Mouse (Mus musculus) CD8-positive naive resting alpha-beta T cell, adult 57 days (primary cell): ENCODE measurements around the gene Git1. TPM values are rescaled to one million over a fixed set of nuclear protein-coding genes. Genes with fewer than 3 reads are reported as not detected.

Experiments used
- total RNA-seq: library from RNA; stranded (reverse); gene quantifications from one replicate; pipeline ENCODE4 v1.2.4, GENCODE M21; 2023

Git1 gene
- 43.5 TPM for total RNA-seq

DNA sequence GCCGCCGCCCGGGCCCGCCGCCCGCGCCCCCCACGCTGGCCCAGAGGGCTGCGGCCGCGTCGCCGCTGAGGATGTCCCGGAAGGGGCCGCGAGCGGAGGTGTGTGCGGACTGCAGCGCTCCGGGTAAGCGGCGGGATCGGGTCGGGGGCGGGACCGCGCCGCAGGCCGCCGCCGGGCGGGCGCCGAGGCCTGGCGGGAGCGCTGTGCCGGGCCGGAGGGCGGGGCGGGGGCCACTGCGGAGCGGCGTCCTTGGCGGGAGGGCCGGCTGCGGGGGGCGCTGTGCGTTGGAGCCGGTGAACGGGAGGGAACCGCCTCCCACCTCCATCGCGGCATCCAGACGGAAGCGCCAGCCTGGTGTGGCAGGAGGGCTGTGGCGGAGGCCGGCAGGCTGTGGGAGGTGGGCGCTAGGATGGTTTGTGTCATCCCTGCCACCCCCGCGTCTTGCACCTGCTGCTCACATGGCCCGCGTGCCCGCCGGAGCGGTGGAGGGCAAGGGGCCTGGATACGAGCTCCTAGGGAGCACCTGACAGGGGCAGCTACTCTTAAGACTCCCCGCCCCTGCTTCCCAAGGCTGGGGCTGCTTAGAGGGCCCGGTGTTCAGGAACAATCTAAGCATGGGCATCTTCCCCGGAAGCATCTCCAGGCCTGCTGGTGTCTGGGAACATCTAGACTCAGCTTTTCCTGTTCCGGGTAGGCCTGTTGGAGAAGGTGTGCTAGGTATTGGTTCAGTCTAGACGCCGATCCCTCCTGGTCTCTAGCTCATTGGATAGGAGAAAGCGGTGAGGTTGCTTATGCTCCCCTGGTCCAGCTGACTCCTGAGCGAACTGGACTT, at the start of gene Git1:
Git1 (plus strand) TSS at position 51 of the 832 bp plus-strand sequence.

GRCm38 (mm10) chr11:77462283-77463100, 30.9 kb upstream of the Git1 start, which contains the start of gene Coro6:
Gene Coro6, plus strand, starts transcription at chr11:77462411.

DNA sequence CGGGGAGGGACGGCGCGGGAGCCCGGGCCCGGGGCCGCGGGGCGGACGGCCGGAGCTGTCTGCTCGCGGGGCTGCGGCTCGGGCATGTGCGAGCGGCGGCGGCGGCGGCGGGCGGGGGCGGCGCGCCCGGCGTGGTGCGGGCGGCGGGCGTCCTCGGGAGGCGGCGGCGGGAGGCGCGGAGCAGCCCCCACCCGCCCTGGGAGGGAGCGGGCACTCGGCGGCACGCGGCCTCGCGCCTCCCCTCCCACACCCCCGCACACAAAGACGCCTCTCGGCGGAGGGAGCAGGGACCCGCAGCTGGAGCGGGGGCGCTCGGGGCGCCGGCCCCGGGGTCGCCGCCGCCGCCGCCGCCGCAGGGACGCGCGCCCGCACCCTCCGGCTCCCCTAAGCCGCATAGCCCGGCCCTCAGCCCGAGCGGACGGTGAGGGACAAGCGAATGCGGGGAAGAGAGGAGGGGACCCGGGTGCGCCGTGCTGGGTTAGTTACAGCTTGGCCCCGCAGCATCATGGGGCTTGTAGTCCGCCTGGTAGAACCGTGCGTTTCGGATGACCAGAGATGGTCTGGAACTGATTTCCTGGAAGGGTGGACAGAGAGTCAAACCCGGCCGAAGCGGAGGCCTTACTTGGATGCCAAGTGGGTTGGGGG, 3.6 kb upstream of the Git1 start, which contains the start of gene Ankrd13b:
Ankrd13b (minus strand) TSS at position 88 of the 645 bp plus-strand sequence.

DNA sequence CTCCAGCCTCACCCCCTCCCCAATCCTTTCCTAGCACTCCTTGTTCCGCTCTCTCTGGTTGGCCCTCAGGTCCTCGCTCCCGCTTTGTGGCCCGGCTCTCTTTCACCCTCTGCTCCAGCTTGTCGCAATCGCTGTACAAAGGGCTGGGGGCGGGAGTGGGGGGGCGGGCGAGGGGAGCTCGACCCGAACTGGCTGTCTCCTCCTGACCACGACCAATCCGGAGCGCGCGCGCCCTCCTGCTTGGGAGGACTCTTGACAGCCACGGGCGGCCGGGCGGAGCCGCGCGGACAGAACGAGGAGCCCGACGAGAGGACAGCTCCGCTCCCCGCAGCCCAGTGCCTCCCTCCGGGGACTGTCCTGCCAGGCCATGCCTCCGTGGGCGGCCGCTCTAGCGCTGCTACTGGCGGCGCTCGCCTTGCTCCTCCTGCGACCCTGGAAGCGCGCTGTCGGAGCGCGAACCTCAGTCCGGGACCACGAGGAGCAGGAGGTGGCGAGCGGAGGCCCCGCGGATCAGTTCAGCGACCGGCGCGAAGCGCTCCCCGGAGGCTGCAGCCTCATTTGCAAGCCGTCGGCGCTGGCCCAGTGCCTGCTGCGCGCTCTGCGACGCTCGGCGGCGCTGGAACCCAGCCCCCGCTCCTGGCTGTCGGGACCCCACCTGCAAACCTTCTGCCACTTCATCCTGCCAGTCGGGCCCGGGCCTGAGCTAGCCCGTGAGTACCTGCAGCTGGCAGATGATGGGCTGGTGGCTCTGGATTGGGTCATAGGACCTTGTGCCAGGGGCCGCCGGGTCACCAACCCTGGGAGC, 21.7 kb downstream of the Git1 start, which contains the start of gene Abhd15:
Abhd15 (plus strand) TSS at position 290 of the 805 bp plus-strand sequence.

DNA sequence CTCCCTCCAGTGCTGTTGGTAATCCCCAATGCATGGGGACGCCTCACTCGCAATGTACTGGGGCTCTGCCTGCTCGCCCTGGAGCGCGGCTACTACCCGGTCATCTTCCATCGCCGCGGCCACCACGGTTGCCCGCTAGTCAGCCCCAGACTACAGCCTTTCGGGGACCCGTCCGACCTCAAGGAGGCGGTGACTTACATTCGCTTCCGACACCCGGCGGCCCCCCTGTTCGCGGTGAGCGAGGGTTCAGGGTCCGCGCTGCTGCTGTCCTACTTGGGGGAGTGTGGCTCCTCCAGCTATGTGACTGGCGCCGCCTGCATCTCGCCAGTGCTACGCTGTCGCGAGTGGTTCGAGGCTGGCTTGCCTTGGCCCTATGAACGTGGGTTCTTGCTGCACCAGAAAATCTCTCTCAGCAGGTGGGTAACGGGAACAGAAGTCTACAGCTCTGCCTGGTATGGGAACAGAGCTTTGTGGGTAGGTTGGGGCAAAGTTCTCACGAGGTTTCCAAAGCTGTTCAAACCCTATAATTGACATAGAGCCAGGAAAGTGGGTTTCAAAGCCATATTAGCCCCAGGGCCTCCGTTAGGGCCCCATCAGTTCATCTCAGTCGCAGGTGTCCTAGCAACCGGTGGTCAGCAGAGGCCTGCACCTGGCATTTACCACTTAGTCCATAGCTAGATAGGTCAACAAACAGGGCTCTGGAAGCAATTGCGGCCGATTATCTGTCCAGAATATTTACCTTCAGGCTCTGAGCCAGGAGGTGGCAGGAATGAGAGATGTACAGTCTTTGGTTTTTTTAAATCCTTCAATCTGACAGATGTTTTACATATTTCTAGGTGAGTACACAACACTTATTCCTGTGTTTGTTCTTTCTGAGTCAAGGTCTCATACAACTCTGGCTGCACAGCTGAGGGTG, 22.5 kb downstream of the Git1 start, which contains the start of gene Trp53i13:
Trp53i13 (minus strand) TSS at position 344 of the 916 bp plus-strand sequence.

DNA sequence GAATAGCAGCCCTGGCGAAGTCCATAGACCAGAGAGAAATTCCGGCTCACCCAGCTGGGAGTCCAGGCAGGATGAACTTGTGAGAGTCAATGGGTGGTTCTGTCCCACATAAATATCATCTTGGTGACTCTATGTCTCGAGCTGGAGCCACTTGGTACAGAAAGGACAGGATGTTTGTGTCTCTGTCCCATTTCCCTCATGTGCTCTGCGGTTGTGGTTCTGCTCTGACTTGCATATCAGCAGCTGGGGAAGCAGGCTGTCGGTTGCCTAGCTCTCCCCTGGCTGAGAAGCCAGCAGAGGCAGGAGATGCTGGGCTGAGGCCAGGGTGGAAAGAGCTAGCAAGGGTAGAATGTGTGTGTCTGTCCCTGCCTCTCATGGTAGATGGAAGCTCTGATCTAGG, 25.7 kb downstream of the Git1 start, which contains the start of gene Gm10392:
Gm10392 (minus strand) TSS at position 156 of the 400 bp plus-strand sequence.

Other genes with a start within 250 kb of the Git1 start
- 1.3 TPM for gene Coro6, start 31.2 kb upstream of the Git1 start, total RNA-seq
- gene Ankrd13b, start 3.9 kb upstream of the Git1 start, total RNA-seq, result 15.2 TPM
- 14.1 TPM for gene Abhd15, start 21.6 kb downstream of the Git1 start, total RNA-seq
- gene Trp53i13, start 22.4 kb downstream of the Git1 start, total RNA-seq, result 25.9 TPM
- 3.8 TPM for gene Gm10392, start 25.6 kb downstream of the Git1 start, total RNA-seq
- gene Taok1, start 114.3 kb downstream of the Git1 start, total RNA-seq, result 38.9 TPM
- gene Nufip2, start 192.6 kb downstream of the Git1 start, total RNA-seq, result 132 TPM
- not detected for gene Cryba1, start 231.7 kb downstream of the Git1 start, total RNA-seq